Mouse (Mus musculus): ENCODE measurements around the gene Sh3bp5l.

- TF ChIP-seq MYB (IDR thresholded peaks at IDR 0.05; ENCODE audit: low read depth, low read length): no peak
- no peak for TF ChIP-seq CTCF (IDR thresholded peaks at IDR 0.05 in 2 of 3, conservative IDR thresholded peaks at IDR 0.05 in 1 of 3; ENCODE audit: control insufficient read depth in 1 of 3, insufficient read depth in 1 of 3, low read depth in 2 of 3, low read length in 3 of 3, poor library complexity in 1 of 3, severe bottlenecking in 1 of 3)
- TF ChIP-seq ZC3H11A (IDR thresholded peaks at IDR 0.05; ENCODE audit: low read depth, low read length): no peak
- TF ChIP-seq GATA1 (IDR thresholded peaks at IDR 0.05; ENCODE audit: low read depth, low read length): no peak
- no peak for TF ChIP-seq POLR2A (IDR thresholded peaks at IDR 0.05; ENCODE audit: control insufficient read depth in 1 of 2, insufficient read depth in 1 of 2, low read depth in 1 of 2, low read length in 2 of 2, poor library complexity in 1 of 2)
- no peak for TF ChIP-seq MYC (IDR thresholded peaks at IDR 0.05; ENCODE audit: low read depth, low read length)
- no peak for TF ChIP-seq ELF1 (IDR thresholded peaks at IDR 0.05; ENCODE audit: low read depth, low read length)
- TF ChIP-seq NELFE (IDR thresholded peaks at IDR 0.05; ENCODE audit: low read depth, low read length): no peak
These were observed 26.9 kb upstream of the Sh3bp5l start for GRCm38 (mm10) chr11:58303594-58303993.
